Mouse (Mus musculus): ENCODE data around the gene Gm9639.
"Not testable (repeated sequence)": the region's sequence is repeated elsewhere in the genome, so short reads cannot be mapped to it uniquely, and the experiment has no call there.

DNA sequence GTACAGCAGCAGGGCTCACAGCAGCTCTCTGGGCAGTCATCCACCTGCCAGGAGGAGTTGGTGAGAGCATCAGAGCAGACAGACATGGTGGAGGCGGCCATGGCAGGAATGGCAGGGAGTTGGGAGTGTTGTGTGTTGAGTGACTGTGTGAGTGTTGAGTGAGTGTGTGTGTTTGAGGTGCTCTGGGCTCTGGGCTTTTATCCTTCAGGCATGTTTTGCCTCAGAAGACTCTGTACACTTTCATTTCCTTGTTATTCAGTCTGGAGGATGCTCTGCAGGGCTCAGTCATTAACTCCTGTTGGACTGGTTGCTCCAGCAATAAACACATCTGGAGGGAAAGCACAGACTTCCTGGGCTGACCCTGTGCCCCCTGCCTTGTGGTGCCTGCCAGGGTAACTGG, 35.3 kb downstream of the Gm9639 start, which contains the start of gene Gm3233:
- not testable (repeated sequence) for TF ChIP-seq CTCF (IDR thresholded peaks at IDR 0.05; ENCODE audit: extremely low read depth, insufficient read length, insufficient replicate concordance, low read depth, low read length); POLR2A (IDR thresholded peaks at IDR 0.05; ENCODE audit: low read depth, low read length)

Data from small intestine, adult 2 months (tissue).